Mouse (Mus musculus) midbrain, embryonic 12.5 days (tissue): ENCODE data around the gene Dpt. TPM values are rescaled to one million over a fixed set of nuclear protein-coding genes. Genes with fewer than 3 reads are reported as not detected.
"Not testable (repeated sequence)": the region's sequence is repeated elsewhere in the genome, so short reads cannot be mapped to it uniquely, and the experiment has no call there.

Experiments used
- ATAC-seq: fragments of 200-750 bp; cut with Nextera tagmentation; 2 replicates; pipeline ENCODE4 v1.8.0; 2017; ENCODE audit warnings: low read depth, moderate TSS enrichment, moderate library complexity; ENCODE audit not compliant: low FRiP score
- H3K27ac ChIP-seq: fragments of 300-500 bp; sonication (generic); replicated peaks from 2 replicates; pipeline ENCODE4 v1.5.1; 2016; ENCODE audit warnings: mild to moderate bottlenecking
- H3K27me3 ChIP-seq: fragments of 300-500 bp; sonication (generic); 2 replicates; pipeline ENCODE4 v1.6.1; 2016; ENCODE audit warnings: mild to moderate bottlenecking
- H3K36me3 ChIP-seq: fragments of 300-500 bp; sonication (generic); 2 replicates; pipeline ENCODE4 v1.6.1; 2016
- H3K4me1 ChIP-seq: fragments of 300-500 bp; sonication (generic); 2 replicates; pipeline ENCODE4 v1.6.1; 2016
- H3K4me2 ChIP-seq: fragments of 300-500 bp; sonication (generic); replicated peaks from 2 replicates; pipeline ENCODE4 v1.6.1; 2016; ENCODE audit warnings: mild to moderate bottlenecking, moderate library complexity
- H3K4me3 ChIP-seq: fragments of 300-500 bp; sonication (generic); 2 replicates; pipeline ENCODE4 v1.5.1; 2016; ENCODE audit warnings: mild to moderate bottlenecking
- H3K9ac ChIP-seq: fragments of 300-500 bp; sonication (generic); replicated peaks from 2 replicates; pipeline ENCODE4 v1.6.1; 2016; ENCODE audit warnings: mild to moderate bottlenecking, moderate library complexity
- H3K9me3 ChIP-seq: fragments of 300-500 bp; sonication (generic); 2 replicates; pipeline ENCODE4 v1.6.1; 2016; ENCODE audit warnings: mild to moderate bottlenecking
- WGBS: fragments of 180-500 bp; shearing (Covaris S2); methylation state at CpG from one replicate; pipeline ENCODE4 v1.1.7; 2016; 5-methylcytosine and 5-hydroxymethylcytosine counted together
- polyA plus RNA-seq: library from polyadenylated mRNA; unstranded; fragments of >200 nt; fragmentation: Nextera tagmentation; extraction: Ambion mirVana; gene quantifications from 2 replicates; pipeline ENCODE4 v1.2.1, GENCODE M21; 2016

Gene Dpt
- not detected in 2 replicates for polyA plus RNA-seq

GRCm38 (mm10) chr1:164796471-164796870, at the start of gene Dpt:
Dpt (plus strand) TSS chr1:164796644.
- H3K4me3 ChIP-seq: no peak within 1 kb of the TSS
- 89% methylated on average over 8 of the region's 8 CpGs for WGBS

DNA sequence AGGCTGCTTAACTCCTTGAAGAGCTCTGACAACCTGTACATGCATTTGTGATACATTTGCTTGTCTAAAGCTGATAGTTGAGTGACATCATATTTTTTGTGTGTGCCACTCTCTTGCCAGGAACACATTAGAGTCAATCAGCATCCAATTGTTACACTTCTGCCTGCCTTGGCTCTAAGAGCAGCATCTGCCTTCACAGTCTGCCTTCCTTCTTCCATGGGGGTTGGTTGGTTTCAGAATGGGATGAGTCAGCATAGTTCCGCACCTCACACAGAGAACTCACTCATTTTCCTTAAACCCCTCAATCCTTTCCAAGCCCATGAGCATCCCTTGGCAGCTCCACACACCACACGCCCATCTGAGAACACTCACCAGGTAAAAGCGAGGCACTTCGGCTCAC, 42.7 kb upstream of the Dpt start:
- WGBS: 87% methylated on average over 4 of the region's 4 CpGs
- no peak for ATAC-seq
- Histone ChIP-seq H3K4me2 (no peak overlapping the region), H3K4me3 (no peak overlapping the region), H3K36me3 (no peaks in the 10 kb centered on the region), H3K4me1 (no peaks in the 10 kb centered on the region), H3K9me3 (no peaks in the 10 kb centered on the region), H3K27me3 (no peaks in the 10 kb centered on the region), H3K9ac (no peak overlapping the region), H3K27ac (no peak overlapping the region)

More at GRCm38 (mm10) chr1:164796471-164796870, at the start of gene Dpt:
- Histone ChIP-seq H3K27me3 (no peaks in the 10 kb centered on the region), H3K4me1 (no peaks in the 10 kb centered on the region), H3K9ac (no peak within 1 kb of the TSS), H3K9me3 (no peaks in the 10 kb centered on the region), H3K27ac (no peak within 1 kb of the TSS), H3K36me3 (no peaks in the 10 kb centered on the region), H3K4me2 (no peak within 1 kb of the TSS)
- no peak for ATAC-seq

DNA sequence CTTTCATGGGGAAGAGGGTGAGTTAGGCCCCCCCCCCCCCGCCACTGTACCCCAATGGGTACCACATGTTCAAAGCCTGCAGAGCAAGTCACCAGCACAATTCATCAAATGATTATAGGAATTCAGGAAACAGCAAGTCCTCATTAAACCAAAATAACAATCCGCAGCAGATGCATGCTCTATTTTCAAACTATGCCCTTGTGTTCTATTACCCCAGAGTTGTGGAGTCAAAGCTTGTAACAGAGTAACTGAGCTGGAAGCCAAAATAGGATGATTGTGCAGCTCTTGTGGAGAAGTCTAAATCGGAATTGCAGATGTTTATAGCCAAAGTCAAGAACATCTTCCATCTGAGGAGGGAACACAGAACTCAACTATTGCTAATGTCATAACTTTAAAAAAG, 40.8 kb upstream of the Dpt start:
- Histone ChIP-seq H3K4me2 (no peak overlapping the region), H3K36me3 (no peaks in the 10 kb centered on the region), H3K27me3 (no peaks in the 10 kb centered on the region), H3K27ac (no peak overlapping the region), H3K9ac (no peak overlapping the region), H3K9me3 (no peaks in the 10 kb centered on the region), H3K4me3 (no peak overlapping the region), H3K4me1 (no peaks in the 10 kb centered on the region)
- WGBS: 93% methylated on average over 3 of the region's 3 CpGs
- no peak for ATAC-seq

- ATAC-seq: no peak
- whole genome bisulfite sequencing: 76% methylated on average over 2 of the region's 2 CpGs
- H3K4me2 ChIP-seq: no peak overlapping the region
- H3K4me3 ChIP-seq: no peak overlapping the region
- H3K9ac ChIP-seq: no peak overlapping the region
- H3K27me3 ChIP-seq: no peaks in the 10 kb centered on the region
- H3K36me3 ChIP-seq: no peaks in the 10 kb centered on the region
- H3K9me3 ChIP-seq: no peaks in the 10 kb centered on the region
- H3K4me1 ChIP-seq: no peaks in the 10 kb centered on the region
- no peak overlapping the region for H3K27ac ChIP-seq
Measured at GRCm38 (mm10) chr1:164756951-164757350, 39.5 kb upstream of the Dpt start.

- WGBS: 77% methylated on average over 2 of the region's 2 CpGs
- Histone ChIP-seq H3K27ac (no peak overlapping the region), H3K9ac (no peak overlapping the region), H3K36me3 (no peaks in the 10 kb centered on the region), H3K9me3 (no peaks in the 10 kb centered on the region), H3K4me1 (no peaks in the 10 kb centered on the region), H3K27me3 (no peaks in the 10 kb centered on the region), H3K4me3 (no peak overlapping the region), H3K4me2 (no peak overlapping the region)
- ATAC-seq: no peak
Measured at GRCm38 (mm10) chr1:164758401-164758800, 38.0 kb upstream of the Dpt start.

DNA sequence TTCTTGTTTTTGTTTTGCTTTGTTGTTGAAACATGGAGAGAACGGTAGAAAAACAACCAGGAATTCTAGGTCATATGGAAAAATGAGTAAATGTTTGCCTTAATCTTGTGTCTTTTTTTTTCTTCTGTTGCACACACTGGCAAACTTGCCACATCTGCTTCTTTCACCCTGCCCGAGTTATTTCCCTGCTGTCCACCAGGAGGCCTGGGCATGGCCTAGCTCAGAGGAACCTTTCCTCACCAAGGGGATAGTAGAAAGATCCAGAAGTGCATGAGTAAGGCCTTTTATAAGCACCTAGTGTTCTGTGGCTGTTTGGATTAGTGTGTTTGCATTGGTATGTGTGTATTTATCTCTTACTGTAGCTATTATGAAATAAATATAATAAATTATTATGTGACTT, 34.2 kb upstream of the Dpt start:
- no peak for ATAC-seq
- Histone ChIP-seq H3K4me3 (no peak overlapping the region), H3K4me1 (no peaks in the 10 kb centered on the region), H3K9ac (no peak overlapping the region), H3K27ac (no peak overlapping the region), H3K9me3 (no peaks in the 10 kb centered on the region), H3K36me3 (no peaks in the 10 kb centered on the region), H3K4me2 (no peak overlapping the region), H3K27me3 (no peaks in the 10 kb centered on the region)
- WGBS: 68% methylated on average over 2 of the region's 2 CpGs

- Histone ChIP-seq H3K27me3 (no peaks in the 10 kb centered on the region), H3K4me3 (no peak overlapping the region), H3K36me3 (no peaks in the 10 kb centered on the region), H3K27ac (no peak overlapping the region), H3K9me3 (no peaks in the 10 kb centered on the region), H3K9ac (no peak overlapping the region), H3K4me2 (no peak overlapping the region), H3K4me1 (no peaks in the 10 kb centered on the region)
- 86% methylated on average over 3 of the region's 3 CpGs for WGBS
- no peak for ATAC-seq
Measured at GRCm38 (mm10) chr1:164766646-164767045, 29.8 kb upstream of the Dpt start.

DNA sequence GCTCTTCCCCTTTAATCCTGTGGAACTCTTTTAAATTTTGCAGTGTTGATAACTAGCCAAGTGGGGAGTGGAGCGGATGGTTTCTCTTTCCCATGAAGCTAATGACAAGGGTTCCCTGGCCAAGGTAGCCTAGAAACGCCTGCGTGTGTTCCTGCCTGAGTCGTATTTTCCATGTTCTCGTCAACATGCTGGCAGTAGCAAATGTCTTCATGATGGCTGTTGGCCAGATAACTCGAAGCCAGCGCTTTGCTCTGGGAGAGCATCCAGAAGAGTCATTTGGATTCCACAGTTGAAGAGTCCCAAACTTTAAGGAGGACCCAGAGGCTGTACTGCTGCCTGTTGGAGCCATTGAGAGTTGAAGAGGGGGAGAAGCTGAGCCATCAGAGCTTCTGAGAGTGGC, 25.8 kb upstream of the Dpt start:
- no peaks in the 10 kb centered on the region for H3K27me3 ChIP-seq
- H3K9ac ChIP-seq: no peak overlapping the region
- no peak overlapping the region for H3K4me3 ChIP-seq
- no peaks in the 10 kb centered on the region for H3K4me1 ChIP-seq
- no peak overlapping the region for H3K27ac ChIP-seq
- ATAC-seq: no peak
- H3K9me3 ChIP-seq: no peaks in the 10 kb centered on the region
- H3K36me3 ChIP-seq: no peaks in the 10 kb centered on the region
- H3K4me2 ChIP-seq: no peak overlapping the region
- WGBS: 90% methylated on average over 7 of the region's 7 CpGs

GRCm38 (mm10) chr1:164780851-164781510, 15.5 kb upstream of the Dpt start:
- no peak overlapping the region for H3K4me3 ChIP-seq
- H3K4me2 ChIP-seq: no peak overlapping the region
- no peak for ATAC-seq
- H3K36me3 ChIP-seq: no peaks in the 10 kb centered on the region
- H3K27ac ChIP-seq: no peak overlapping the region
- 40% methylated on average over 7 of the region's 7 CpGs for WGBS
- no peaks in the 10 kb centered on the region for H3K27me3 ChIP-seq
- no peaks in the 10 kb centered on the region for H3K9me3 ChIP-seq
- peaks cover 5% of the 10 kb centered on the region; the same call in 1 of the 2 replicates for H3K4me1 ChIP-seq
- no peak overlapping the region for H3K9ac ChIP-seq

- H3K4me3 ChIP-seq: no peak overlapping the region
- H3K9me3 ChIP-seq: no peaks in the 10 kb centered on the region
- H3K27me3 ChIP-seq: no peaks in the 10 kb centered on the region
- H3K4me2 ChIP-seq: no peak overlapping the region
- H3K36me3 ChIP-seq: no peaks in the 10 kb centered on the region
- no peaks in the 10 kb centered on the region for H3K4me1 ChIP-seq
- no peak overlapping the region for H3K27ac ChIP-seq
- WGBS: 92% methylated on average over 5 of the region's 5 CpGs
- ATAC-seq: no peak
- H3K9ac ChIP-seq: no peak overlapping the region
Measured at GRCm38 (mm10) chr1:164786165-164786564, 10.3 kb upstream of the Dpt start.

DNA sequence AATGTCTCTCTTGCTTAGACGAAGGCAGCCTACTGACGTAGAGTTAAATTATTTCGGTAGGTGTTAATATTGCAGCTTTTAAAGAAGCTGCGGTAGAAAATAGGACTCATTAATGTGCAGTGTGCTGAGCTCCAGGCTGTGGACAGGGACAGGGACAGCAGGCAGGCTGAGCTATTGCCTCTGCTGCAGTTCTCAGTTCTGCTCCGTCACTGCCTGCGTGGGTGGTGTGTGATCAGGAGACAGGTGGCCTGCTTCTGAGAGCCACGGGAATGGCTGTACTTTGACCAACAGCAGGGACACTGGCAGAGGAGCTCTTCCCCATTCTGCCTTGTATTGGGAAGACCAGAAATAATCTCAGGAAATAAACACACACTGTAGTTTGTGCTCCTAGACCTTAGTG, 8.7 kb upstream of the Dpt start:
- Histone ChIP-seq H3K9me3 (no peaks in the 10 kb centered on the region), H3K27me3 (no peaks in the 10 kb centered on the region), H3K4me2 (no peak overlapping the region), H3K36me3 (no peaks in the 10 kb centered on the region), H3K4me3 (no peak overlapping the region), H3K27ac (no peak overlapping the region), H3K4me1 (no peaks in the 10 kb centered on the region), H3K9ac (no peak overlapping the region)
- WGBS: 86% methylated on average over 7 of the region's 7 CpGs
- no peak for ATAC-seq

DNA sequence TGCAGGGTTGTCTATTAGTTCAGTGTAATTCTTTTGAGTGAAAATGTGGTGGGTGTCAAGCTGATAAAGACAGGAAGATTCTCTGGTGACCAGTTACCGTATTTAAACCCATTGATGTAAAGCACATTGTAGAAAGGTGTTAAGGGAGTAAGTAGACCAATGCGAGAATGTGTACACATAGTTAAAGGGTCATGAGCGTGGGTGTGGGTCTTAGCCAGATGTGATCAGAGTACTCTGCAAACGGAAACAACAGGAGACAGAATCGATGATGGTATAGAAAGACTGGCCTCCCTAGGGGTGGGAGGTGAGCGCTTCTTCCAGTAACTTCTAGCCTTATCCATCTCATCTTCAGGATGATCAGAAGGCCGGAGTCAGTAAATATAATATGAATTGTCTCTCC, 8.2 kb upstream of the Dpt start:
- H3K4me1 ChIP-seq: no peaks in the 10 kb centered on the region
- no peaks in the 10 kb centered on the region for H3K9me3 ChIP-seq
- ATAC-seq: no peak

GRCm38 (mm10) chr1:164790296-164790695, 6.1 kb upstream of the Dpt start:
- not testable (repeated sequence) for H3K27ac ChIP-seq, H3K9me3 ChIP-seq, H3K4me2 ChIP-seq, H3K36me3 ChIP-seq, ATAC-seq, H3K27me3 ChIP-seq, H3K4me1 ChIP-seq, H3K4me3 ChIP-seq, H3K9ac ChIP-seq
- WGBS: 93% methylated on average over 12 of the region's 12 CpGs

More for the DNA sequence above, 8.2 kb upstream of the Dpt start:
- no peaks in the 10 kb centered on the region for H3K27me3 ChIP-seq
- H3K4me2 ChIP-seq: no peak overlapping the region
- H3K27ac ChIP-seq: no peak overlapping the region
- no peak overlapping the region for H3K4me3 ChIP-seq
- H3K36me3 ChIP-seq: no peaks in the 10 kb centered on the region
- 90% methylated on average over 7 of the region's 7 CpGs for WGBS
- H3K9ac ChIP-seq: no peak overlapping the region
